Mouse (Mus musculus) T-helper 17 cell (primary cell): Measurements from ENCODE around the gene Sesn3.

Experiments
- in situ Hi-C, 2 experiments: fragments of 300-600 bp; cut with MboI, MseI; formaldehyde crosslinking; loops; 1 replicate in 1 of 2; 2 replicates in 1 of 2; pipeline ENCODE4 v1.15.1; 2025; ENCODE audit warnings: high pct_unique_total_duplicates in 2 of 2

The Sesn3 gene

DNA sequence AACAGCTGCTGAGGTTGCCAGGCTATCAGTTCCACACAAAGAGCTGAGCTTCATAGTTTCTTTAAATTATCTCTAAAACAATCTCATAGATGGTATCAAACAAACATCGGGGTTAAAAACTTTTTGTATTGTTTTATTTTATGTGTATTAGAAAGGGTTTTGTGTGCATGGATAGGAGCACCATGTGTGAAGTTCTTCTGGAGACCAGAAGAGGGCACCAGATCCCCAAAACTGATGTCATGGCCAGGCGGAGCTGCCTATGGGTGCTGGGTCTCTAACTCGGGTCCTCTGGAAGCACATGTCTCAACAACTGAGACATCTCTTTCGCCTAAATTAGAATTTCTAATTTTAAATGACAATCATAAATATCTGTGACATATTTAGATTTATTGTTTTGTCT is 73.5 kb downstream of the Sesn3 start:
- in situ Hi-C loops, result loop anchor here (5.0 to 25.0 kb wide), 4 partner anchors 104 to 1111 kb away; partner anchors contain the start of genes Ccdc82 (in 1 of the 2) and Jrkl (in 1 of the 2)

- in situ Hi-C loops, result loop anchor here (5.0 to 25.0 kb wide), 4 partner anchors 103 to 1112 kb away; partner anchors contain the start of genes Ccdc82 (in 1 of the 2) and Jrkl (in 1 of the 2)
Observed at GRCm38 (mm10) chr9:14349380-14349779, 74.5 kb downstream of the Sesn3 start.

DNA sequence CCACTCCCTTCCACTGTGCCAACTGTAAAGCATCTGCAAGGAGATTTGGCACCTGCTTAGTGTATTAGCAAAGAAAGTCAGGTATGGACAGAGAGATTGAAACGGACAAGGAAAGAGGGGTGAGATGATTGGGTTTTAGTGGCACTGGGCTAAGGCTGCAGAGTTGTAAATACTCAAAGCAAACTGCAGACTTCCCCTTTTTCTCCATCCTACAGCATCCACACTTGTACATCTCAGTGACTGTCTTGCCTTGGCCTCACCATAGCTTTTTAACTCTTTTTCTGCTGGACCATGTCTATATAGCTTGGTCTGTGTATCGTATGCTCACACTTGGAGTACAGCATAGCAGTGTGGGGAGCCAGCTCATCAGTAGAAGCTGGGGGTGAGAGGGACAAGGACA is 75.9 kb downstream of the Sesn3 start:
- in situ Hi-C loops, result no loop called here

DNA sequence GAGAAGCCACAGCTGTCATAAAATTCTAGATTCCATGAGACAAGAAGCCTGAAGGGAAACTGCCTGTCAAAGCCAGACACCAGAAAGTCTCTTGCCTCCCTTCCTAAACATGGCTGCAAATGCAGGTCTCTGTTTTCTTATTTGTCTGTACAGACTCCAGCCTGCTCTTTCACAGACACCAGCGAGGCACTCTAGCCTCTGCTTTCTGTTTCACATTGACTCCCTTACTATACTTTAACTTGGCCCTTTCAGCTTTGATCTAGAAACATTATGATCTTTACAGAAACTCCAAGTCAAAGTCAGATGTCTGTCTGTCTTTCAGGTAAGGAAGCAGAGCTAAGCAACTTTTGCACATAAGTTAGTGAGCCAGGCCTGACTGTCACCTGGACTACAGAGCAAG is 77.5 kb downstream of the Sesn3 start:
- in situ Hi-C loops, result no loop called here

DNA sequence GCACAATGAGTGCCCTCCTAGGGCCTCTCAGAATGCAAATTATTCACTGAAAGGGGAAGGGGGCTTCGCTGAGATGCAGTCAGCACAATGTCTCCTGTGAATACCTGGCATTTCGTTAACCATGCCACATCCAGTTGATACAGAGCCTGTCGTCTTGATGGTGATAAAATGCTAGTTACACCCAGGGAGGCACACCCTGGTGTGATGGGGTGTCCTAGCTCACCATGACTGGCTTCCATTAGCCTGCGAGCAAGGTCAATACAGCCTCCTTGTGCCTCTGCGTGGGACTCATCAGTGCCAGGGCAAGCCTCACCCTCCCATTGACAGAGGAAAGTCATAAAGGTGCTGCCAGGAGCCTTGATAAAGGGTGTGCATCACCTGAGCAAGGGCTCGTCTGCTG is 80.0 kb downstream of the Sesn3 start:
- in situ Hi-C loops, result no loop called here

- in situ Hi-C loops, result no loop called here
Observed at GRCm38 (mm10) chr9:14357033-14357432, 82.2 kb downstream of the Sesn3 start.

DNA sequence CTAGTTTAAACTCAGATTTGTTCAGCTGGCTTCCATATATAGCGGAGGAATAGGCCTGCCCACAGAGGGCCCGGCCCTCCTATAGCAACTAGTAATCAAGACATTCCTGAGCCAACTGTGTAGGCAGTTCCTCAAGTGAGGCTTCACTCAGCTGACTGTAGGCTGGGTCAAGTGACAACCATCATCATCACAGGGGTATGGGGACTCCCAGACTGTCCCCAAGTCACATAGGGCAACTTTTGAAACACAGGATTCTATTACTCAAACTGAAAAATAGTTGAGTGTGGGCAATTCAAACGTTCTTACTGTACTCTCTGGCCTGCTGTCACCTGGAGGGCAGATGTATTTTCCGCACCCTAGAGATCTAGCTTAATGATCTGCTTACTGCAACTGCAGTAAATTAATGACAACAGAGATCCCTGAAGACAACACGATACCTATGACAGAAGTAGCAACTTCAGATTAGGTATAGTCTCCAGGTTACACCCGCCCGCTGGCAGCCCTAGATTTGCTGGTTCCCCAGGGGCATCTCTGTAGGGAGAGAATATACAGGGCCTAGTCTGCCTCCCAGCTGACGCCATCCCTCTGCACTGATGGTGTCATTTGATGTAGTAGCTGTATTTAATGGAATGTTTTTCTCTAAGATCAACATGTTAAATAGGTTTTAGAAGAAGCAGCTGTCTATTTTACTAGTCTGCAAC is 87.4 kb downstream of the Sesn3 start:
- in situ Hi-C loops, result no loop called here

GRCm38 (mm10) chr9:14363540-14363939 is 88.7 kb downstream of the Sesn3 start:
- in situ Hi-C loops, result no loop called here

DNA sequence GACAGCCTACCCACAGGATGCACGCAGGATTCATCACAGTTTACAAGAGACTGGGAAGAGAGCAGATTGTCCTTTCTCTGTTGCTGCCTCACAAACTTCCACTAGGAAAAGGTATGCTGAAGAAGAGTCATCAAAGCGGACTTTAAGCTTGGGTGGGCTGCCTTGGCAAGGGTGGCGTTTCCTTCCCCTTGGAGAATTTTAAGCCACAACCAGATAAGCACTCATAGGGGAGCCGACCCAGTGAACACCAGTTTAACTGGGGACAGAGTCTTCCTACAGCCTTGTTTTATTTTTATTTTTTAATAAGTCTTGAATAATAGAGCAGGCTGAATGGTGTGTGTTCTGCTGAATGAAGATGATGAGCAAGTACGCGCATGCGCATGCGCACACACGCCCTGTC is 89.9 kb downstream of the Sesn3 start:
- in situ Hi-C loops, result loop anchor here in 1 of 2 experiments (5.0 kb wide), 1 partner anchor 1122 kb away; no protein-coding TSS in a partner anchor

DNA sequence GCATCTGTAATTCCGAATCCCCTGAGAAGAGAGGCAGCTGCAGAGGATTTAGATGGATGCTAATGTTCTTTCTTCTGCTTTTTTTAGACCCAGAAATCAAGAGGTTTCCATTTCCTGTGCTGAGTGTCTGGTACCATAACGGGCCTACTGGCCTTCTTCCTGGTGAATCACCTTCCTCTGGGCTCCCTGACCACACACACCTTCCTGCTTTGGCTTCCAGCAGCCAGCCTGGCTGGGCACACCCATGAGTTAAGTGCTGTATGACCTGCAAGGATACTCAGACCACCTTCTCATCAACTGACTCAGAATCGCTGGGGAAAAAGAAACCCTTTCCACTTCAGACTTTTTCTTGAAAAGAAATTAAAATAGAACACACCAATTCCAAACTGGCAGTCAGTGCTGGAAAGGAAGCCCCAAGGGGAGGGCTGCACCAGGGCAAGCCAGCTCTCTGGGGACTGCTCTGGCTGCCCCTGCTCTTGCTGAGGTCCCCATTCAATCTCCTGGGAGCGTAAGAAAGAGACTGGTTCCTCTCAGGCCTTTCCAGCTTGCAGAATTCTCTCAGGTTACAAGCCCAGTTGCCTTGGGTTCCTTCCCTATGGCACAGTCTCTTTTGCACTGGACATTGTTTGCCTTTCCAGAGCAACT is 90.7 kb downstream of the Sesn3 start:
- in situ Hi-C loops, result loop anchor here in 1 of 2 experiments (5.0 kb wide), 1 partner anchor 1123 kb away; no protein-coding TSS in a partner anchor

DNA sequence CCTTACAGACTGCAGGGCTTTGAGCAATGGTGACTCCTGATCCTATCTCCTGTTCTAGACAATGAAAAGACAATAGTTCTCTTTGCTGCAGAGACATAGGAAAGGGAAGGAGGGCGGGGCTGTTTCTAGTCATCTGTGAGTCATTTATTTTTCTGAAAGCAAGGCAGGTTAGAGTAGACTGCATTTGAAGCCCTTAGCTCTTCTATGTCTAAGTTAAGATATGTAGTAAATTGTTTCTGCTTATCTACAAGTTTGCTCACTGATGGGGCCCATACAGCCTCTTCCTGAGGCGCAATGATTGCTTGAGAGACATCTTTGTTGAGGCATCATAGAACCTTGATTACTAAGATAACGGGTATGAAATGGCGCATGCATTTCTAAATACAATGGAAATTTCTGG is 93.0 kb downstream of the Sesn3 start:
- in situ Hi-C loops, result loop anchor here in 1 of 2 experiments (5.0 kb wide), 1 partner anchor 1126 kb away; no protein-coding TSS in a partner anchor

DNA sequence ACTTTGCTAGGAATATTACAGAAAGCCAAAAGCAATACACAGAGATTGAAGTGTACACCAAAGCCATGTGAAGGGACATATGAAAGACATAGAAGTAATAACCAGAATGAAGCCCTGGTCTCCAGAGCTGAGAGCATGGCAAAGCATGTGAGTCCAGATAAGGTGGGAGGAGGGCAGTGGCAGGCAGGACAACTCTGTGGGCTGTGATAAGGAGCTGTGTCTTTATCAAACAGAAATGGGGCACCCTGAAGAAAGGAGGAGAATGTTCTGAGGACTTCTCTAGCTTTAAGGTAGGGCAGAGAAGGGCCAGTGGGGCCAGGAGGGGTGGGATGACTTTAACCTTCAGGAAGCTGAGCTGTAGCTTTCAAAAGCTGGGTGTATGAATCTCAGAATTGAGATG is 94.4 kb downstream of the Sesn3 start:
- in situ Hi-C loops, result loop anchor here in 1 of 2 experiments (5.0 kb wide), 1 partner anchor 1127 kb away; no protein-coding TSS in a partner anchor

DNA sequence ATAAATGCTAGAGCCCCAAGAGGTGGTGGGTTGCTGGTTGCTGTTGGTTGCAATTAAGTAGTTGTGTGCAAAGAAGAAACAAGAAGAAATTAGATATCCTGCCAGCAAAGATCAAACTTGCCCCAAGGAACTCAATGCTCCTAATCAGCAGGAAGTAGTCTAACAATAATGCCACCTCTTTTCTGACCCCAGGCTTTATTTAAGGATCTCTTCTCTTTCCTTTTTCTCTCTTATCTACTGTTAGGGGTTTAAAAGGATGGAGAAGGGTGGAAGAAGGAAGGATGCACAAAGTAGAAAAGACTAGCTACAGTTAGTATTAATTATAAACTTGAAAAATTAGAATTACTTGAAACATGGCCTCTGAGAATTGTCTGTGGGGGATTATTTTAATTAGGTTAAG is 97.6 kb downstream of the Sesn3 start:
- in situ Hi-C loops, result no loop called here

GRCm38 (mm10) chr9:14376149-14376548 is 101.3 kb downstream of the Sesn3 start:
- in situ Hi-C loops, result no loop called here

DNA sequence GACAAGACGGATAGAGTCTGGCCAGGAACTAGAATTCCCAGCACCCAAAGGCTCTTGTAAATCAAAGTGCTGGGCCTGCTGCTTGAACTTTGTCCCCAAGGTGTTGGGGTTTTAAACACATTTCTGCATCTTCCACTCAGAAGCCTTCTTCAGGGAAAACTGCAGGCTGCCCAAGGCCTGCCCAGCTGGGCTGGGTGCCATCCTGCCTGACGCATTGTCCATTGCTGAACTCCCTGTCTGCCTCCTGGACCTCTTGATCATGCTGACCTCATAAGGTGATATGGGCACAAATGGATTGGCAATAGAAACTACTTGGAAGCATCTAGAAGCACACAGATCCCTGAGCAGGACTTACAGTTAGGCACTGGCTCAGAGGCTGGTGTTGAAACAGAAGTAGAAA is 103.3 kb downstream of the Sesn3 start:
- in situ Hi-C loops, result no loop called here

GRCm38 (mm10) chr9:14379769-14380385 is 105.0 kb downstream of the Sesn3 start:
- in situ Hi-C loops, result no loop called here

GRCm38 (mm10) chr9:14380386-14381285 is 105.8 kb downstream of the Sesn3 start:
- in situ Hi-C loops, result no loop called here

DNA sequence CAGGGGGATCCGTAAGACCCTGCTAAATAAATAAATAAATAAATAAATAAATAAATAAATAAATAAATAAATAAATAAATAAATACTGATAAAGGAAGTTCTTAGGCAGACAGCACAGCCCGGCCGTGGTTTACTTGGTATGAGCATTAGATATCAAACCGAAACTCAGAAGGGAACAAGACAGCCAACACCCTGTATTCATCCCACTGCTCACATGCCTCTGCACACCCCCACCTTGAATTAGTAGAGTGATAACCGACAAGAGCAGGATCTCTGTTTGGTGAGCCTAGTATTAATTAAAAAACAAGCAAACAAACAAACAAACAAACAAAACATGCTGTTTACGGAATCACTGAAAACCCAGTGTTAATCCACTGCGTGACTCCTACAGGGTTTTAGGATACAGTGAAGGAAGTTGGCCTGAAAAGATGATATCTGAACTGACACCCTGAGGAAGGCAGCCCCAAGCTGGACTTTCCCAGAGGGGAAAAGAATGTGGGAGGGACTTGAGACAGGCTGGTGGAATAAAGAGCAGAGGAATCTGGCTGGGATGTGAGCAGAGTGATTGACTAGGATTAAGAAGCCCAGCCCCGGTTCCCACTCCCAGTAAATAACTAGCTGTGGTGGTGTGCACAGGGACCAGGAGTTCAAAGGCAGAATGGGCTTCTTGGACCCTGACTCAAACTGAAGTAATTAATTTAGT is 106.6 kb downstream of the Sesn3 start, which contains the start of gene Endod1:
TSS of gene Endod1 (minus strand) at position 155 of the 703 bp plus-strand sequence.
- in situ Hi-C loops, result no loop called here

GRCm38 (mm10) chr9:14382256-14382791 is 107.5 kb downstream of the Sesn3 start:
- in situ Hi-C loops, result no loop called here
